Mouse (Mus musculus): Measurements from ENCODE around the gene Snapc1. TPM values are rescaled to one million over a fixed set of nuclear protein-coding genes. Genes with fewer than 3 reads are reported as not detected.

The Snapc1 gene
- polyA plus RNA-seq, 1 experiment from 2014 or later: 9.5 TPM

DNA sequence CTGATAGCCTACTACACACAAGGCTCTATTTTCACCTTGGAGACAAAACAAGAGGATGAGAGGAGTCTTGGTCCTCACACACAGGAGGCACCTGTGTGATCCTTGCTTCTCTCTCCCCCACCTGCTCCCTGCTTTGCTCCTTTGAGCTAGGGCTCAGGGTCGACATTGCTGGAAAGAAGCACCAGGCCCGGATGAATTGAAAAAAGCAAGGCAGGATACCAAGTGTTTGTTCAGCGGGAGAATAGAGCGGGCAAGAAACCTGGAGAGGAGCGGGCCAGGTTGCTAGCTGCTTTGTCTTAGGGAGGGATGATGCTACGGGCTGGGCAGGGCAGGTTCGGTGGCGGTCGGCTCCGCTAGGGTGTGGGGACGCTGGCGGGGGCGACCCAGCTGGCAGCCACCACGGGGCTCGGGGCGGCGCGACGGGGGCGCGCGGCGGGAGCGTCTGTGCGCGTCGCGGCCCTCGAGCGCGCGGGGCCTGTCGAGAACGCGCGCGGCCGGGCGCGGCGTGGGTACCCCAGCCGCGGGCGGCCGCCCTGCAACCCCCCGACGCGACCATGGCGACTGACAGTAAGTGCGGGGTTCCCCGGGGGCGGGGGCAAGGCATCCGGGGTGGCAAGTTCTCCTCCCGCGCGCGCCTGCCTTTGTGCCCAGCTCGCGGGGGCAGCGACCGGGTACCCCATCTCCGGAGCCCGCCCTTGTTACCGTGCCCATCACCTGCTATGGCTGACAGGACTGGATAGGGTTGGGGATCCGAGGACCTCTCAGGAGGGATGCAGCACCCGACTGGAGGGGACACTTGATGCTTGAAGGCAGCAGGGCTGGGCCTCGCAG, 33.2 kb downstream of the Snapc1 start, which contains the start of gene Syt16:
Gene Syt16, plus strand, starts transcription at position 365 of the 831 bp plus-strand sequence.
- Histone ChIP-seq H3K9ac (no peak within 1 kb of the TSS), H3K4me2 (peak within 1 kb of the TSS; percentile 62), H3K9me3 (replicated peaks) (no peaks in the 10 kb centered on the region), H3K4me3 (peak within 1 kb of the TSS; percentile 49), H3K4me1 (no peaks in the 10 kb centered on the region), H3K27ac (no peak within 1 kb of the TSS), H3K27me3 (replicated peaks) (peaks cover 59% of the 10 kb centered on the region), H3K36me3 (no peaks in the 10 kb centered on the region)
- ATAC-seq: no peak
- WGBS (ENCODE audit: insufficient replicate concordance): 4% methylated on average over 65 of the region's 67 CpGs

DNA sequence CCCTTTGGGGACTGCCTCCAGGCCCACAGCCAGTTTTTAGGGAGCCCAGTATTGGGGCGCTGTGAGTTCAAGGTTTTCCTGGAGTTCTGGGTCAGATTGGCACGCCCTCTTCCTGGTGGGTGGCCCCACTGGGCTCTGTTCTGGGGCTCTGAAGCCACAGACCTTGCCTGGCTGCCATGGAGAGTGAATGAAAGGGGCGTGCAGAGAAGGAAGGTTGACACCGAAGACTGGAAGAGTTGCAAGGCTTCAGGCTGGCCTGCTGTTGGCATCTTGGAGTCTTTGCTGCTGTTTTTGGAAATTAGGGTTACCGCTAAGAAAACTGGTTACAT, 33.8 kb downstream of the Snapc1 start:
- Histone ChIP-seq H3K27me3 (replicated peaks) (peaks cover 59% of the 10 kb centered on the region), H3K27ac (no peak overlapping the region)

DNA sequence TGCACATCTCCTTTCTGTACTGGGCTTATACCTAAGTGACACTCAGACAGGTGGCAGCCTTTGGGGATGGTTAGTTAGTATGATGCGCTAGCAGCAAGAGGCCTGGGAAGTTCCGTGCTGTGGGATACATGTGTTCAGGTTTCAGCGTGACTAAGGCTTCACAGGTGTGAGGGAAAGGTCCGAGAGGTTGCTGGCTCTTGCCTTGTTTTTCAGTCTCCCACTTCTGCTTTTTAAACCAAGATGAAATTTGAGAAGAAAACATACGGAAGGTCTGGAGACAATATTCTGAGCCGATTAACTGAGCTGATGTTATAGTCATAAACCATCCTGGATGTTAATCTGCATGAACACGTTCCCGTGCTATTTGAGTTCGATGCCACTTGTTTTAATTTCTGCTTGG, 38.2 kb downstream of the Snapc1 start:
- no peak for ATAC-seq
- 74% methylated on average over 9 of the region's 9 CpGs for WGBS (ENCODE audit: insufficient replicate concordance)
- H3K27ac ChIP-seq: no peak overlapping the region
- H3K36me3 ChIP-seq: no peaks in the 10 kb centered on the region
- no peak overlapping the region for H3K9ac ChIP-seq
- H3K4me2 ChIP-seq: no peak overlapping the region
- H3K4me1 ChIP-seq: no peaks in the 10 kb centered on the region
- no peak overlapping the region for H3K4me3 ChIP-seq
- H3K27me3 ChIP-seq (replicated peaks): peaks cover 29% of the 10 kb centered on the region
- no peaks in the 10 kb centered on the region for H3K9me3 ChIP-seq (replicated peaks)

More for the DNA sequence above, 33.8 kb downstream of the Snapc1 start:
- Histone ChIP-seq H3K4me2 (peak overlapping the region; percentile 62), H3K4me1 (no peaks in the 10 kb centered on the region), H3K9ac (no peak overlapping the region), H3K36me3 (no peaks in the 10 kb centered on the region), H3K4me3 (peak overlapping the region; percentile 49), H3K9me3 (replicated peaks) (no peaks in the 10 kb centered on the region)
- ATAC-seq: no peak
- 33% methylated on average over 5 of the region's 5 CpGs for WGBS (ENCODE audit: insufficient replicate concordance)

DNA sequence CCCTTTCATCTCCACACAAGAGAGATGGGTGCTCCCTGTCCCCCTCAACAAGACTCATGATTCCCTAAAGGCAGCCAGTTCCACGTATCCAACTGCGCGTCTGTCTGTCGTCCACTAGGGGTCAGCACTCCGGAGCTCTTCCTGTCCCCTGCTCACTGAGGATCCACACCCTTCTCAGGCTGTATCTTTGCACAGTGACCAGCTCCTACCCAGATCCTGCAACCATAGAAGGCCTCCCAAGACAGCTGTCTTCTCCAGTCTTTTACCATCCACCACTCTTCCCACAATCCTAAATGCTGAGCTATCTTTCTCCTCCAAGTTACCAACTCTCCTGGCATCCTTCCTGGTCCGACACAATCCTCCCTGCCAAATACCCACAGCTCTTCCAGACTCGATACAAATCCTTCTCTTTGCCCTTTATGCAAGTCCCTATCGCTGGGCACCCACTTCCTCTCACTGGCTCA, 45.2 kb downstream of the Snapc1 start:
- Histone ChIP-seq H3K4me2 (no peak overlapping the region), H3K9ac (no peak overlapping the region), H3K4me1 (no peaks in the 10 kb centered on the region), H3K27ac (no peak overlapping the region), H3K36me3 (no peaks in the 10 kb centered on the region), H3K27me3 (replicated peaks) (0 out of 2 replicates have a peak, but pooled peaks cover 3% of the 10 kb centered on the region), H3K4me3 (no peak overlapping the region), H3K9me3 (replicated peaks) (no peaks in the 10 kb centered on the region)
- 22% methylated on average over 8 of the region's 8 CpGs for WGBS (ENCODE audit: insufficient replicate concordance)
- no peak for ATAC-seq

DNA sequence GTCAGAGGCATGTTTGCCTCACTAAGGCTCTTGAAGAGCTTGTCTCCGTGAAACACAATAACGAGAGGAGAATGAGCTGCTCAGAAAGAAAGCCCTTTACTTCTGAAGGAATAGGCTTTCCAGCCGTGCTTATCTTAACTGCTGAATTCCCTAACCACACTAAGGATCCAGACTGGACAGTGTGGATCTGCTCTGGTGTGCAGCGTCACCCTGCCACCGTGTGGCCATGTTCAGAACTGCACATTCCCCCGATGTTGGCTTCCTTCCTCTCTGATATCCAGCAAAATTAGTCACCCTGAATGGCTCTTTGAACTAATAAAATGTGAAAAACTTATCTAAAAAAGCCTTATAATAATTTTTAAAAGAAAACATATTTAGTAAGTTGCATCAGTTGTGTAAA, 49.5 kb downstream of the Snapc1 start:
- Histone ChIP-seq H3K9ac (no peak overlapping the region), H3K4me1 (no peaks in the 10 kb centered on the region), H3K4me2 (no peak overlapping the region), H3K9me3 (replicated peaks) (no peaks in the 10 kb centered on the region), H3K27ac (no peak overlapping the region), H3K36me3 (no peaks in the 10 kb centered on the region), H3K4me3 (no peak overlapping the region), H3K27me3 (replicated peaks) (no peaks in the 10 kb centered on the region; the same call in 1 of the 2 replicates)
- 2% methylated on average over 6 of the region's 6 CpGs for WGBS (ENCODE audit: insufficient replicate concordance)
- ATAC-seq: no peak

DNA sequence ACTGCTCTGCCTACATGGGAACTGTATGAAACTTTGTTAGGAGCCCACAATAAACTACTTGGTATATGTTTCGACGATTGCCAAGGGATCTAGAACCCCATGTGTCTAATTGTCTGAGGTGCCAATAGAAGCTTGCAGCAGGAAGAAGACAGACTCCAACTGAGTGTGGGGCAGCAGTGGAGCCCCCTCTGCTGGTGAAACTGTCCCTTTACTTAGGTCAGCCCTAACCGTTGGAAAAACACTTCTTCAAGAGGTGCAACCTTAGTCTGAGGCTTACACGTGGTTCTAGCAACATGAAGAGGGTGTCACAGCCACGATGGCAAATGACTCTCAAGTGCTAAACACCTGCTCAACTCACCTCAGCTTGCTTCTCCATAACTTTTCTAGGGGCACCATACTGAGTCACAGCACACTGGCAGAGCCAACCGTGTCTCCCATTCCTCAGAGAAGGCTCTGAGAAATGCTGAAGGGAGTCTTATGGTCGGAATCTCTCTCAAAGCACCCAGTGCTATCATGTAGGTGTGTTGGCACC, 50.5 kb downstream of the Snapc1 start:
- no peak overlapping the region for H3K4me2 ChIP-seq
- H3K9me3 ChIP-seq (replicated peaks): no peaks in the 10 kb centered on the region
- no peak for ATAC-seq
- H3K4me3 ChIP-seq: no peak overlapping the region
- no peaks in the 10 kb centered on the region for H3K4me1 ChIP-seq
- no peaks in the 10 kb centered on the region; the same call in 1 of the 2 replicates for H3K27me3 ChIP-seq (replicated peaks)
- H3K9ac ChIP-seq: no peak overlapping the region
- 45% methylated on average over 7 of the region's 7 CpGs for WGBS (ENCODE audit: insufficient replicate concordance)
- H3K36me3 ChIP-seq: no peaks in the 10 kb centered on the region
- no peak overlapping the region for H3K27ac ChIP-seq

DNA sequence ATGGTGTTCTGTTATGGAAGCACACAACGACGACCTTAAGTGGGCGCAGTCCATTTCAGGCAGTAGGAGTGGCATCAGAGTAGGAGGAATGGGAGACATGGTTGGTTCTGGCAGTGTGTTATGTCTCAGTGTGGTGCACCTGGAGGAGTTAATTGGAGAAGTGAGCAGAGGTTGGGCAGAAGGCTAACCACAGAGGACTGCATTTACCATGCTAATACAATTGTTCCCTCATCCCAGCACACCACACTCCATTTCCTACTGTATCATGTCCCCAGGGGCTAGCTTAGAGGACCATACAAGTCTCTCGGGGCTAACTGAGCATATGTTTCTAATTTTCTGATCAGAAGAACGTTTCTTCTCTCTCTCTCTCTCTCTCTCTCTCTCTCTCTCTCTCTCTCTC, 51.2 kb downstream of the Snapc1 start:
- 66% methylated on average over 5 of the region's 5 CpGs for WGBS (ENCODE audit: insufficient replicate concordance)
- H3K9me3 ChIP-seq (replicated peaks): no peaks in the 10 kb centered on the region
- no peak overlapping the region for H3K27ac ChIP-seq
- ATAC-seq: no peak
- H3K27me3 ChIP-seq (replicated peaks): no peaks in the 10 kb centered on the region; the same call in 1 of the 2 replicates
- no peak overlapping the region for H3K4me3 ChIP-seq
- H3K36me3 ChIP-seq: no peaks in the 10 kb centered on the region
- no peaks in the 10 kb centered on the region for H3K4me1 ChIP-seq
- no peak overlapping the region for H3K9ac ChIP-seq
- H3K4me2 ChIP-seq: no peak overlapping the region

DNA sequence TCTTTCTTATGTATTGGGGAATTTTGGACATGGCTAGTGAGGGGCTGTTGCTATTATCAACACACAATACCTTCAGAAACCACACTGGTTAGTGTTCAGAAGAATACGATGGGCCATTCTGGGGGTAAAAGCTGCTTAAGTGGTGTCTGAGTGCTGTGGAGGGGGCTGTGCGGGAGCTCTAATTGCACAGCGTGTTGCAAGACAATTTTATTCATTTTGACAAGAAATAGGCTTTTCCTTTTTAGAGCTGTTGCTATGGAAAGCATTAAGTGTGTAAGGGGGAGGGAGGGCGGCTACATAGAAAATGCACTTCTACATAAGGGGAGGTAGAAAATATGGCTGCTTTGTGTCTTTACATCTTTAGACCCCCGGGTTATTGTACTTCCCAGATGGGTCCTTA, 59.0 kb downstream of the Snapc1 start:
- Histone ChIP-seq H3K27me3 (replicated peaks) (no peaks in the 10 kb centered on the region), H3K4me1 (no peaks in the 10 kb centered on the region), H3K9me3 (replicated peaks) (no peaks in the 10 kb centered on the region), H3K27ac (no peak overlapping the region), H3K36me3 (no peaks in the 10 kb centered on the region), H3K9ac (no peak overlapping the region), H3K4me2 (no peak overlapping the region), H3K4me3 (no peak overlapping the region)
- 69% methylated on average over 5 of the region's 5 CpGs for WGBS (ENCODE audit: insufficient replicate concordance)
- ATAC-seq: no peak

DNA sequence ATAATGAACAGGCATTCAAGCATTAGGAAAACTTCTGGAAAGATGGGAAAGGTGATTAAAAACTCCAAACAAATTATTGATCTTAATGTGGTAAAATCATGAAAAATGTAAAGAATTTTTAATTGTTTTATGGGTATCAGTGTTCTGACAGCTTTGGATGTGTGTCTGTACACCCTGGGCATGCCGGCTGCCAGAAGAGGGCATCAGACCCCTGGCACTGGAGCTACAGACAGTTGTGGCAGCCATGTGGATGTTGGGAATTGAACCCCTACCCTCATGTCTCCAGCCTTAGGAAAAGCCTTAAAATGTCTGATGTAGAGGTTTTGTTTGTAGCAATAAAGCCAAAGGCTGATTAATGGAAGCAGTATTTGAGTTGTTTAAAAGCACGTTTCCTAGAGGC, 60.6 kb downstream of the Snapc1 start:
- no peak for ATAC-seq
- Histone ChIP-seq H3K27me3 (replicated peaks) (no peaks in the 10 kb centered on the region), H3K36me3 (no peaks in the 10 kb centered on the region), H3K4me3 (no peak overlapping the region), H3K27ac (no peak overlapping the region), H3K4me2 (no peak overlapping the region), H3K9me3 (replicated peaks) (no peaks in the 10 kb centered on the region), H3K9ac (no peak overlapping the region), H3K4me1 (no peaks in the 10 kb centered on the region)
- WGBS (ENCODE audit: insufficient replicate concordance): 72% methylated on average over 2 of the region's 2 CpGs

Other genes with a start within 250 kb of the Snapc1 start
- gene Hif1a, start 63.1 kb upstream of the Snapc1 start, polyA plus RNA-seq (2016; fragmentation: Nextera tagmentation; extraction: Ambion mirVana): 33.3 and 34.1 TPM in 2 replicates
- gene Gm49321, start 26.8 kb upstream of the Snapc1 start, polyA plus RNA-seq (2016; fragmentation: Nextera tagmentation; extraction: Ambion mirVana): 4.6 and 6.9 TPM in 2 replicates
- gene Syt16, start 33.2 kb downstream of the Snapc1 start, polyA plus RNA-seq (2016; fragmentation: Nextera tagmentation; extraction: Ambion mirVana): 0.07 and 0.17 TPM in 2 replicates

Data from liver, embryonic 12.5 days (tissue).